ENCODE assay signal across 21 mouse cellular contexts in genomic region chr11:55102015-55102414, GRCm38 (mm10). TPM values are rescaled to one million over a fixed set of nuclear protein-coding genes. Genes with fewer than 3 reads are reported as not detected.
"Had no signal": no experiment of that assay in that cellular context is flagged by ENCODE, and none has a peak within 500 bp of the region (broad histone marks: within the 10 kb centered on the region; RNA-seq: fewer than 3 reads in every experiment).

No protein-coding gene starts in this region.

- DNase-seq: lung, adult 18-20 months; lung, embryonic 14.5 days; lung, postnatal 10 days; lung, postnatal 4 days; midbrain, embryonic 14.5 days; right cerebral cortex, postnatal 14 days; thymus, adult 2 months; thymus, postnatal 25 days; thymus, postnatal 4 days had no signal

- H3K9ac ChIP-seq: lung, embryonic 14.5 days; midbrain, embryonic 12.5 days; neural tube, embryonic 13.5 days; neural tube, embryonic 15.5 days; stomach, embryonic 15.5 days had no signal

- H3K4me3 ChIP-seq: midbrain, embryonic 10.5 days; midbrain, embryonic 12.5 days; myocyte; neural tube, embryonic 13.5 days; neural tube, embryonic 15.5 days; stomach, embryonic 15.5 days had no signal

- ATAC-seq: midbrain, embryonic 16.5 days had no signal

- H3K27ac ChIP-seq: midbrain, embryonic 10.5 days; midbrain, embryonic 12.5 days; neural tube, embryonic 13.5 days; neural tube, embryonic 15.5 days; stomach, embryonic 15.5 days; stomach, postnatal 0 days had no signal

- H3K27me3 ChIP-seq: neural tube, embryonic 13.5 days; neural tube, embryonic 15.5 days; stomach, embryonic 15.5 days had no signal

- H3K36me3 ChIP-seq: midbrain, embryonic 12.5 days had no signal

RNA-seq across cellular contexts. Expression of gene Ccdc69, which starts 24.1 kb away (rescaled TPM):
- polyA plus RNA-seq: midbrain, embryonic 12.5 days had no signal

RNA-seq across cellular contexts. Expression of gene Slc36a3, which starts 49.5 kb away (rescaled TPM):
- total RNA-seq: megakaryocyte-erythroid progenitor cell, adult 5-6 weeks had no signal
- polyA plus RNA-seq: liver, embryonic 16.5 days; lung, embryonic 14.5 days; lung, embryonic 16.5 days; midbrain, embryonic 10.5 days; midbrain, embryonic 12.5 days; midbrain, embryonic 14.5 days; midbrain, embryonic 16.5 days; myocyte; neural tube, embryonic 11.5 days; neural tube, embryonic 13.5 days; neural tube, embryonic 15.5 days had no signal
